Mouse (Mus musculus) layer of hippocampus, adult 2 months (tissue): ENCODE results near the gene Map3k6. TPM values are rescaled to one million over a fixed set of nuclear protein-coding genes. Genes with fewer than 3 reads are reported as not detected.

Experiments used
- DNase-seq, 2 experiments: peaks; one replicate each; pipeline ENCODE4 v3.0.0; 2022; ENCODE audit warnings: low spot score in 2 of 2
- H3K27ac ChIP-seq: fragments of 200-600 bp; 2 replicates; pipeline ENCODE4 v1.8.1; 2022
- H3K4me3 ChIP-seq: fragments of 200-600 bp; 2 replicates; pipeline ENCODE4 v1.8.1; 2022; ENCODE audit warnings: mild to moderate bottlenecking
- CTCF ChIP-seq: fragments of 200-600 bp; conservative IDR thresholded peaks from 2 replicates; pipeline ENCODE4 v1.8.1; 2022; ENCODE audit warnings: antibody characterized with exemption, mild to moderate bottlenecking, moderate library complexity
- long read RNA-seq, 2 experiments: library from polyadenylated mRNA; stranded (forward); transcript quantifications; one replicate each; pipeline ENCODE4 v2.0.0; 2021; ENCODE audit warnings: borderline mapping rate in 2 of 2
- total RNA-seq, 2 experiments: library from RNA; stranded (reverse); gene quantifications; 2 replicates each; pipeline ENCODE4 v1.2.3; 2021

Map3k6 gene
- 10 to 100 TPM in 1 of 2 experiments, 1 to 10 TPM in 1; 5.8 to 10.5 TPM for total RNA-seq
- long read RNA-seq, experiment 1, full-length matches to known transcripts, result 5 of 6 reads
- long read RNA-seq, experiment 1, partial matches to known transcripts, result 0 of 6 reads
- long read RNA-seq, experiment 1, other reads (novel, unspliced or antisense), result 1 of 6 reads
- long read RNA-seq, experiment 2, full-length matches to known transcripts, result 2 of 6 reads
- long read RNA-seq, experiment 2, partial matches to known transcripts, result 1 of 6 reads
- long read RNA-seq, experiment 2, other reads (novel, unspliced or antisense), result 3 of 6 reads

DNA sequence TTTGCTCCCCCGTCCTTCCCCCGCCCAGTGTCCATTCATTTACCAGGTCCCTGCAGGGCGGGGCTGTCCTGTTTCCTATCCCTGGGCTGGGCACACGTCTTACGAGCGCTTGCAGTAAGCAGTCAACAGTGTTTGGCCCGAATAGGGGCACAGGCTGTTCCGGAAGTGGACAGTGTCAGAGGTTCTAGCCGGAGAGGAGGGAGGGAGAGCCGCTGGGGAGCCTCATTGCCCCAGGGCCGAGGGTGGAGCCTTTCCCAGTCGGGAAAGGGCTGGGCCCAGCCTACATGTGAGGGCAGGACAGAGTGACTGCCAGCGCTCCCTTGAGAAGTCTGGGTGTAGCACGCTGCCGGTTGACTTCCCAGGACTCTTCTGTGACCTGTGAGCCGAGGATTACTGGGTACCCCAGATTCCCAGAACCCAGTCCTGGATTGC is at the start of gene Map3k6:
Gene Map3k6 (plus strand): TSS at position 329 of the 432 bp plus-strand sequence.
- peak within 1 kb of the TSS; percentile 98 for H3K27ac ChIP-seq

DNA sequence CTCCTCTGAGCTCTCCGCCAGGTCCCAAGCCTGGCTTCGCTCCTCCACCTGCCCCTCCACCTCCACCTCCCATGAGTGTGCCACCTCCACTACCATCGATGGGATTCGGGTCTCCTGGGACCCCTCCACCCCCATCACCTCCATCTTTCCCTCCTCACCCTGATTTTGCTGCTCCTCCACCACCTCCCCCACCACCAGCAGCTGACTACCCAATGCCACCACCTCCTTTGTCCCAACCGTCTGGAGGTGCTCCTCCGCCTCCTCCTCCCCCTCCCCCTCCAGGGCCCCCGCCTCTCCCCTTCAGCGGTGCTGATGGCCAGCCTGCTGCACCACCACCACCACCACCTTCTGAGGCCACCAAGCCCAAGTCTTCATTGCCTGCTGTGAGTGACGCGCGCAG is 46.1 kb upstream of the Map3k6 start:
- TF ChIP-seq CTCF, result no peak
- Histone ChIP-seq H3K27ac (no peak overlapping the region), H3K4me3 (no peak overlapping the region)
- no peak for DNase-seq

More for the DNA sequence above, at the start of gene Map3k6:
- TF ChIP-seq CTCF, result no peak
- peak within 1 kb of the TSS; percentile 87 for H3K4me3 ChIP-seq
- DNase-seq, result no peak

DNA sequence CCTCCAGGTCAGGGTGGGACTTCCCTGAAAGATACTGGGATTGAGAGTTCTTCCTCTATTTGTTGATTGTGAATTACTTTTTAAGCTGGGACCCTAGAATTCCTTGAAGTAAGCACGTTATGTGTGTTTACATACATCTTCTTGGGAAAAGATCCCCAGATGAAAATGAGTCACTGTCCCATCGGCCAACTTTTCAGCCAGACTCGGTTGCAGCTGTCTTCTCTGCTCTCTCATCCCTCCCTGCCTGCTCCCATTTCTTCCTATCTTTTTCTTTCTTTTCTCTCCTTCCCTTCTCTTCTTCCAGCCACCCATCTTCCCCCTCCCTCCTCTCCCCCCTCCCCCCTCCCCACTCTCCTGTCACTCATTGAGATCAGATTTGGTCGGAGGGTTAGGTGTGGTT is 45.6 kb upstream of the Map3k6 start:
- H3K4me3 ChIP-seq, result no peak overlapping the region
- DNase-seq, result no peak
- H3K27ac ChIP-seq, result no peak overlapping the region
- no peak for TF ChIP-seq CTCF

DNA sequence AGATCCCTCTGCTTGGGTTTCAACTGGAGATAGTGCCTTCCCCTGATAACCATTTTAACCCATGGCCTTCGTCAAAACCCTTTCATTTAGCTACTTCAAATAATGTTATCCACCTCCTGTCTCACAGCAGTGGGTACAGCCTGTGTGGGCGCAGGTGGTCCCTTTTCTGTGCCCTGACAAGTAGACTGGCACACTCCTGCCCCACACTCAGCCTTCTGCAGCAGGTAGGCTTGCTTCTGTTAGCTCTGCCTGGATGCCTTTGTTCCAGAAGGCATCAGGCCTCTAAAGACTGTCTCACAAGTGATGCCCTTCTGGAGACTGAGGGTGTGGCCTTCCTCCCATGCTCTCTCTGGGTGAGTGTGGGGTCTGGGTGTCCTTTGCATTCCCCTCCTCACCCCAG is 44.5 kb upstream of the Map3k6 start:
- no peak for TF ChIP-seq CTCF
- no peak for DNase-seq
- Histone ChIP-seq H3K27ac (peak overlapping the region; percentile 72), H3K4me3 (no peak overlapping the region)

DNA sequence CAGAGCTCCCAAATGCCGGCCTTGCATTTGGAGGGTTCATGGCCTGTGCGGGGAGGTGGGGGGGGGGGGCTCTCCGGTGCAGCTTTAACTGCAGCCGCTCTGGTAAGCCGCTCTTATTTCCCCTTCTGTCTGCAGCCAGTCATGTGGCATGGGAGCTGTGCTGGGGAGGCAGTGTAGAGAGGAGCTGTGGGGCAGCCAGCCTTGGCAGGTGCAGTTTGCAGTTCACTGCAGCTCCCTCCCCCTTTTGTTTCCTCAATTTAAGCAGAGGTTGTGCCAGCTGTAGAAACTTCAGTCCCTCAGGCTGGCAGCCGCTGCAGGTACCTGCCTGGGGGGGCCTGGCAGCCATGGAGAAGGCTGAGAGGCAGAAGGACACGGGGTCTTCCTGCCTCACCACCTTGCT is 43.8 kb upstream of the Map3k6 start:
- no peak for DNase-seq
- Histone ChIP-seq H3K4me3 (no peak overlapping the region), H3K27ac (peak overlapping the region; percentile 72)
- no peak for TF ChIP-seq CTCF

DNA sequence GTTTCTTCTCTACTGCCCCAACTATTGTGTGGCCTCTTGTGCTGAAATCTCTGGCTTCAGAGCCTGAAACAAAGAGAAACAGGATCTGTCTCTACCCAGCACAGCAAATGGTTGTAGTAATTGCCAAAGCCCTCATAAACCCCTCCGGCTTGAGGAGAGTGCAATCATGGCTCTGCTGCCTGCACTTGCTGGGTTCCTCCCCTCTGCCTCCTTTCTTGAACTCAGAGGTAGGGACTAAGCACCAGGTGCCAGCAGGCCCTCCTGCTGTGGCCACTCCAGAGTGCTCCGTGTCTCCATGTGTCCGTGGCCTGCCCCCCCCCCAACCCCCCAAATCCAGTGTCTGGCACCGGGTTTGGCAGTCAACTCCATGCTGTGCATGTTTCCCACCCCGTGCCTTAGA is 43.3 kb upstream of the Map3k6 start:
- DNase-seq, result no peak
- TF ChIP-seq CTCF, result no peak
- Histone ChIP-seq H3K27ac (peak overlapping the region; percentile 72), H3K4me3 (no peak overlapping the region)

DNA sequence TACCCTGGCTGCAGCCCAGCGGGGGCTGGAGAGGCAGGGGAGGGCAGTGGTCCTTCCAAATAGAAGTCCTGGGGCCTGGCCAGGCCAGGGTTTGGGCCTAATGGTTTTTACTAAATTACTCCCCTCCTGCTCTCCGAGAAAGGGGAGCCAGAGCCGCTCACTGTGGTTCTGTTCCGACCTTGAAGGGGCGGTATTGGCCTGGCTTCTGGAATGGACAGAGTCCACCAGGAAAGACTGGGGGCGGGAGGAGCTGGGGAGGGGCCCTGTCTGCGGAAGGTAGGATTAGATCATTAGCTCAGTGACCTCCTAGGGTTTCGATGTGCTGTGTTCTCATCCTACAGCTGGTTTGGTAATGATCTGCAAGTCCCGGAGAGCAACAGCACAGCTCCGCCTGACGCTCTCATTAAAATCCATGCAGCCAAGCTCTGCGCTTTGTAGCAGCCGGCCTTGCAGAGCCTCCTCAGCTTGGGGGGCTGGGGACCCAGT is 42.8 kb upstream of the Map3k6 start:
- Histone ChIP-seq H3K27ac (peak overlapping the region; percentile 72), H3K4me3 (no peak overlapping the region)
- no peak for DNase-seq
- TF ChIP-seq CTCF, result no peak

DNA sequence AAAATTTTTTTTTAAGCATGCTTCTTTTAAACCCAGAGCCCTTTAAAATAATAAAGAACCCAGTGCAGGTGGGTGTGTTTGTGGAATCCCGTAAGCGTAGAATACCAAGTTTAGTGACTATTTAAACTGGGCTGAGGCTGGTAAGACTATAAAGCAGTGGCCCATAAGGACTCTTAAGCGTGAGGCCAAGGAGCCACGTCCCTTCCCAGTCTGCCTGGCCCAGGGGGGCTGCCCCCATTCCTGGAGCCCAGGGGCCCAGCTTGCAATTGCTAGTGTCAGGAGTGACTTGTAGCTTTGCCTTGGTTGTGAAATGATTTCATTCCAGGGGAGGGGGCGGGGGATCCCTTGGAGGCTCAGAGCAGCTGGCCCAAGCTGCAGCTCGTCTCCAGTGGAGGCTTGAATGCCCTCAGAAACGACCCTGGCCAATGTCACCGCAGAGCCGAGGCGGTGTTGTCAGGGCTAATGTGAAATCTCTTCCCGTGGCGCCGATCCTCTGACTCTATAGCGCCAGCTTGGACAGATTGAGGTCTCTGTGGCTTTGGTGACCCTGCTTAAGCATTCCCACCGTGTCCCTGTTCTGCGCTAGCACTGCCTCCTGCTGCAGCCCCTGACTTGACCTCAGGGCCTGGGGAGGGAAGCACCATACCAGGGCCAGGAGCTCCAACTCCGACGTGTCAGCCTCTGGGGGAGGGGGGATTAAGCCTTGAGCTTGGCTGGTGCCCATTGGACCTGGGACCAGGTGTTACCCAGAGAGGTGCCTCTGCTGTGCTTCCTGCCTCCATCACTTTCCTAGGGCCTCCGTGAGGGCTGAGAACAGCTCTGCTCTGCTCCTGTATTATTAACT is 42.1 kb upstream of the Map3k6 start:
- Histone ChIP-seq H3K27ac (peak overlapping the region; percentile 72), H3K4me3 (no peak overlapping the region)
- no peak for TF ChIP-seq CTCF
- DNase-seq, result no peak

DNA sequence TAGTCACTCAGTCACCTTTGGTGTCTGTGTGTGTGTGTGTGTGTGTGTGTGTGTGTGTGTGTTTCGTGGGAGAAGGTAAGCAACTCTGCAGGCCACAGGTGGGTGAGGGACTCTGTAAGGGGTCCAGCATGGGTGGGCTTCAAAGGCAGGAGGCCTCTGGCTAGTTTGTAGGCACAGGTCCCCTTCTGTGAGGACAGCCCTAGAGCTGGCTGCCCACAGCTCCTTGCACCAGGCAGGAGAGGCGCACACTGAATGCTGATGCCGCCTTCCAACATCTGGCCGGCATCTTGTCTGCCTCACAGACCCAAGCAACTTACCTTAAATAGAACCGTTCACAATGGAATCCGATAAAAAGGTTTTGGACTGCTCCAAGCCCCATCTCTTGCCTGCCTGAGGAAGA is 40.9 kb upstream of the Map3k6 start:
- Histone ChIP-seq H3K4me3 (no peak overlapping the region), H3K27ac (peak overlapping the region; percentile 82; the same call in 1 of the 2 replicates)
- no peak for TF ChIP-seq CTCF
- DNase-seq, result no peak

DNA sequence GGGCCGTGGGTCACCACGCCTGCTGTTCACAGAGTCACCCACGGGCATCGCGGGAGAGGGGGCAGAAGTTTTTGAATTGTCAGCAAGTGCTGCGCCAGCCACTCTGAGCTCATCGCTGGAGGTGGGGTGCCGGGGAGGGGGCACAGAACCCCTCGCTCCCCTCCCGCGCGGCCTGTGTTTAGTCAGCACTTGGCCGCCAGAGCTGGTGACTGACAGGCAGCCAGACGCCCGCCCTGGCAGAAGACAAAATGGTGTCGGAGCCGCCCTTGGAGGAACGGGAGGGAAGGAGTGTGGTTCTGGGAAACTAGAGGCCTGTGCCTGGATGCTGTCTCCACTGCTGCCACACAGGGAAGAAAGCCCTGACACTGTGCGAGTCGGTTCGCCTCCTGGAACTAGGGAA is 40.3 kb upstream of the Map3k6 start:
- Histone ChIP-seq H3K27ac (peak overlapping the region; percentile 82), H3K4me3 (peak overlapping the region; percentile 8)
- peak in 1 of 2 experiments; percentile 66 for DNase-seq
- no peak for TF ChIP-seq CTCF

DNA sequence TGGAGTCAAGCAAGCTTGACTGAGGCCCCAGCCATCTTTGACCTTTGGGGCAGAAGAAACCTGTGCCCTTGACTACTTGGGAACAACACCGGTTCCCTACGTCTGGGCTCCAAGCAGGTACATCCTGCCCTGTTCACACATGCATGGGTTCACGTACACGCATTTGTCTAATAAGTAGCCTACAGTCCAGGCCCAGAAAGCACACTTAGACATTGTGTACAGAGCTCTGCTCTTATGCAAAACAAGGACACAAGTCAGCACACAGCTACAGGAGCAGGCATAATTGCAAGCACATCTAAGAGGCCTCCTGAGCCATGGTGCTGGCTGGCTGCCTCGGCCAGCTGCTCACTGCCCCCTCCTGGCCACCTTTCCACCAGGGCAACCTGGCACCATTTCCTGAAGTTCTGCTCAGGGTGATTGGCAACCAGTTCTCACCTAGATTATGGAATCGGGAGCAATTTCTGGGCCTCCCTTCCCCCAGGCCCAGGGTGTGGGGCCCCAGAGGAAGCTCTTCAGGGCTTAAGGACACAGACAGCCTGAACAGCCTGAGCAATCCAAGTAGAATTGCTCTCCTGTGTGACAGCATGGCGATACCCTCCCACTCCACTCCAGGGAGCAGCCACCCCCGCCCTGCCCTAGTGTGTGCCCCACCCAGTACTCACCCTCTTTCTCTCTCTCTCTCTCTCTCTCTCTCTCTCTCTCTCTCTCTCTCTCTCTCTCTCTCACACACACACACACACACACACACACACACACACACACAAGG is 39.4 kb upstream of the Map3k6 start:
- no peak for DNase-seq
- Histone ChIP-seq H3K27ac (peak overlapping the region; percentile 82), H3K4me3 (no peak overlapping the region)
- peak; percentile 72 for TF ChIP-seq CTCF

DNA sequence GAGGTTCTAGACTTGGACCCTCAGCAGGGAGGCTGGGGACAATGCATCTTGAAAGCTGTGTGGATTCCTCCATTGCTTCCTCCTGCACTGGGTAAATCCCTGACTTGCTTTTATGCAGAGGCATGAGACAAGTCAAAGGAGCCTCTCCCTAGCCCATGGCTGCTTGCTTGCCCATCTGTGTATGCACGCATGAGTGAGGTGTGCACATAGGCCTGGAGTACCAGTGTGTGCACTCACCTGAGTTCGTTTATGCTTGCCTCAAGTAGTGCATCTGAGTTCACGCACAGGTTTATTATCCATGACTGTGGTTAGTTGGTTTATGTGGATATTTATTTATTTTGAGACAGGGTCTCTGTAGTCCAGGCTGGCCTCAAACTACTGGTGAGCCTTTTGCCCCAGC is 38.4 kb upstream of the Map3k6 start:
- Histone ChIP-seq H3K27ac (no peak overlapping the region), H3K4me3 (no peak overlapping the region)
- DNase-seq, result no peak
- TF ChIP-seq CTCF, result no peak

DNA sequence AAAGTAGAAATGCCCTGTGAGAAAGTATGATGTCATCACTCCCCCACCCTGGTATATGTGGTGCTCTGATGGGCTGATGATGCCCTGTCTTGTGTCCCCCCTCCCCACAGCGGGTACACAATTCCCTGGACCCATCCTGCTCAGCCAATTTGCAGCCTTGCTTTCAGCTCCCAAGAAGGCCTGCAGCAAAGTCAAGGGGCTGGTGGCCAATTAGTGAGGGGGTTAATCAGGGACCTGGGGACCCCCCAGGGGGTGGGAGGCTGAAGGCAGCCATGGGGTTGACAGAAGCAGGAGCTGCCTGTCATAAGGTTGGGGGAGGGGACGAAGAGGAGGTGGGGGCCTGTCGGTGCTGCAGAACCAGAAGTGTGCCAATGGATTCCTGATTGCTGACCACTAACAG is 37.0 kb upstream of the Map3k6 start:
- H3K4me3 ChIP-seq, result no peak overlapping the region
- no peak for DNase-seq
- TF ChIP-seq CTCF, result no peak
- H3K27ac ChIP-seq, result no peak overlapping the region
